Mouse (Mus musculus) retina, embryonic 14.5 days (tissue): ENCODE measurements around the gene Chst5.
A peak's percentile ranks its signal among the peaks of the same experiment; 100 is the strongest.
"Not testable (repeated sequence)": the region's sequence is repeated elsewhere in the genome, so short reads cannot be mapped to it uniquely, and the experiment has no call there.

Experiments used
- DNase-seq: peaks from one replicate; pipeline ENCODE4 v3.0.0-alpha.2; 2015; ENCODE audit warnings: low spot score

The Chst5 gene

DNA sequence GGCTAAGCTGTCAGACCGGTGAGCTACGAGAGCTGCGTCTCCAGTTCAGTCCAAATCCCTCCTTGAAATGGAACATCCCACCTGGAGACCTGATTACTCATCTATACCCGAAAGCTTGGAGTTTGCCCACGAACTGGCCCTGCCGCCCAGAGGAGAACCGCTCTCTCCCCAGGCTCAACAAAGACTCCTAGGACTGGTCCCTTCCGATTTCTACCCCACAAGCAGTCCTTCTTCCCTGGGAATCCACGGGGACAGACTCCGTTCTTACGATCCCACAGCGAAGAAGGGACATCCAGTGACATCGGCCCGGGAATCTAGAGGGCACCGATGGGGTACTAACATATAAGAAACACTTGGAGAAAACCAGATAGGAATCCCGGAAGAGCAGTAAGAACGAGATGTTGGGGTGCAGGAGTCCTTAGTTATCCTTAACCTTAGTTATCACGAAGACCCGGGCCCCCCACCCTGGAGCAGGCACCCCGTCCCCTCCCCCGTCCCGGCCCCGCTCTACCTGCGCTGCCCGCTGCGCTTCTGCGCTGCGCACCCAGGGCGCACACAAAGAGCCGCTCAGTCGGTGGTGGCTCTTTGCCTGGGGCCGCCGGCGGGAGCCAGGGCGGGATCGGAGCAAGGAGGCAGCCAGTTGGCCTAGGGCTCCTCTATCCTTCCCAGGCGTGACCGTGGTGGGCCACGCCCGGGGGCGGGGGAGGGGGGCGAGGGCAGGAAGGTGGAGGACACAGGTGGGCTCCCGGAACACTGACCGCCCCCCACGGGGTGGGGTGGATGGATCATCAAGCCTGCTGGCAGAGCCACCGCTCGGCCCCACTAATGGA, at the start of gene Chst5:
TSS of gene Chst5 (minus strand) at position 827 of the 830 bp plus-strand sequence.
- DNase-seq = peak; percentile 46

DNA sequence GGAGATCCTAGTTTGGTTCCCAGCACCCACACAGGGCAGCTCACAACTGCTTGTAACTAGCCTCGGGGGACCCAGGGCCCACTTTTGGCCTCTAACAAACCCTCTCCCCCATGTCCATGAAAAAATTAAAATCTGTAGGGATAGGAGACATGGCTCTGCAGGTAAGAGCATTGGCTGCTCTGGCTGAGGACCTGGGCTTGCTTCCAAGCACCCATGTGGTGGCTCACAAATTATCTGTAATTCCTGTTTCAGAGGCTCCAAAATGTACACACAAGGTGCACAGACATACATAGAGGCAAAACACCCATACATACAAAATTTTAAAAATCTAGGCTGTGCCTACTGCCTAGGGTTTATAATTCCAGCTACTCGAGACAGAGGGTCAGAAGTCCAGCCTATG, 47.0 kb upstream of the Chst5 start:
- no peak for DNase-seq

DNA sequence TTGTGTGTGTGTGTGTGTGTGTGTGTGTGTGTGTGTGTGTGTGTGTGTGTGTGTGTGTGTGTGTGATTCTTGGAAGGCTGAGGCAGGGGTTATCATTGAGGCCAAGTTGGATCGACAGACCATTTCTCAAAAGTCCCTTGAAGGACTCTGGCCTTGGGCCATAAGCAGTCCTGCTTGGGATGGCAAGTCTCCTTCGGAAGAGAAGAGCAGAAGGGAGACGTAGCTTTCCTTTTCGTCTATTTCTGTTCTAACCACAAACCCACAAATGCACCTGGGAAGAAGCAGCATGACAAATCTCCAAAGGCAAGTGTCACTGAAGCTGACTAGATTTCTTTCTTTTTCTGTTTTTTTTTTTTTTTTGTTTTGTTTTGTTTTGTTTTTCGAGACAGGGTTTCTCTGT, 45.6 kb upstream of the Chst5 start:
- no peak for DNase-seq

DNA sequence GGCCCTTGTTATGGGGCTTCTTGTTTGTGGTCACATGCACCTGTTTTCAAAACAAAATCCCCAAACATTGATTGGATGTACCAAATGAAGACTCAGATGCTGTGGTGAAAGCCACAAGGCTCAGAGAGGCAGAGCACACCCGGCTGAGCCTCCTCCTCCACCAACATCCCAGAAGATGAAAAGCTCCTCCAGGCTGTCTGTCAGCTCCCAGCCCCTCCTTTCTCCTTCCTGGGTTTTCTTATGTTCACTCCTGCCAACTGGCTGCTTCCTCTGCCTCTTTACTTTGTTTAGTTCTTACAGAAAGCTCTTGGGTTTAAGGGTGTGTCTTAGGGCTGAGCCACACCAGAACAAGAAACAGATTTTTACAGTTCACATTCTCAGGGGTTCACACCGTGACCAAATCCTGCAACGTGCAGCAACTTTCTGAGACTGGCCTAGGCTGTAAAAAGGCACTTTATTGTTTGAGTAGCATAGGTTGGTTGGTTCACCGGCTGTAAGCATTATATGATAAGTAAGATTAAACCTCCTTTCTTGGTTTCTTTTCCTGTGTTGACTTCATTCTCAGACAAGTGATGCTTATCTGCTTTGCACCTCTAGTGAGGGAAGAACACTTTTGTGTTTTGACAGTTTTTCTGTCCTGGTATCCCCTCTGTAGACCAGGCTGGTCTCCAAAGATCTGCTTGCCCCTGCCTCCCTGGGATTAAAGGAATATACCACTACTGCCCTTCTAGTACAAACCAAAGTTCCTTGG, 44.8 kb upstream of the Chst5 start:
- no peak for DNase-seq

DNA sequence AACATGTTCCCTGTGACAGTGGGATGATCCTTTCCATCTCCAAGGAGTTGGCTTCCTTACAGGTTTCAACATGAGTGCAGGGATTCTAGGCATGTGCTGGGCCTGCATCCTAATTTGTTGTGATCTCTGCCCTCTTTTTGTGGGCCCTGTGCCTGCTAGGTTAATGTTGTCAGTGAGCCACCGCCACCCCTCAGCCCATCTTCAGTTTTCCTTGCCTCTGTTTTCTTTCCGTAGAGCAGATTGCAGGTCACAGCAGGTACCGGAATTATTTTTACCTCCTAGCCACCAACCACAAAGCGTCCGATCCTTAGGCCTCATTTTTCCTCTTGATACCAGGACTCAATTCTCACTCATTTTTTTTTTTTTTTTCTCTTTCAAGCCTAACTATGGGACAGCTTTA, 41.7 kb upstream of the Chst5 start:
- no peak for DNase-seq

DNA sequence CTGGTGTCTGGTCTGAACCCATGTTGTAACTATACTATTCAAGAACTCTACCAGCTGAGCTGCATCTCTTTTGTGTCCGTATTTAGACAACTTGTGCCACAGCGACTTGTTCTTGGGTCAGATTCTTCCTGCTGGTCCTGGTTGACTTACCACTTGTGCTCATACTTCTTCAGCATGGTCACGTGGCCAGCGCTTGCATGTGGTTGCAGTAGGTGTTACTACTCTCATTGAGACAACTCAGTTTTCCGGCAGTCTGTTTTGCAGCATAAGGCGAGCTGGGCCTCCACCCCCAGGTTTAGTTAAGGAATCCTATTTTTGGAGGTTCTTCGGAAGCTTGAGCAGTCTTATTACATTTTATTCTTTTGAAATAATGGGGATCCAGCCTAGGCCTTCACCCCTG, 41.1 kb upstream of the Chst5 start:
- DNase-seq = no peak

DNA sequence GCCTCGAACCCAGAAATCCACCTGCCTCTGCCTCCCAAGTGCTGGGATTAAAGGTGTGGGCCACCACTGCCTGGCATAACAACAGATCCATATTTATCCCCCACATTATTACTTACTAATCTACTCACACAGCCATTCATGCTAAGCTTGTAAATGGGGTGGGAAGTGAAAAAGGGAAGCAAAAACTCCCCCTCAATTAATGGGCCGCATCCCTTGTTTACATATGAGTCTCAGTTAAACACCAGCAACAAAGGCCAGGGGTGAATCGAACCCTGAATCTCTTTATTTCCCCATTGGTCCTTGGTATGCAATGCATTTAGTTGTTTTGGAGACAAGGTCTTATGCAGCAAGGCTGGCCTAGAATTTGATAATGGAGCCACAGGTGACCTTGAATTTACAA, 40.6 kb upstream of the Chst5 start:
- no peak for DNase-seq

DNA sequence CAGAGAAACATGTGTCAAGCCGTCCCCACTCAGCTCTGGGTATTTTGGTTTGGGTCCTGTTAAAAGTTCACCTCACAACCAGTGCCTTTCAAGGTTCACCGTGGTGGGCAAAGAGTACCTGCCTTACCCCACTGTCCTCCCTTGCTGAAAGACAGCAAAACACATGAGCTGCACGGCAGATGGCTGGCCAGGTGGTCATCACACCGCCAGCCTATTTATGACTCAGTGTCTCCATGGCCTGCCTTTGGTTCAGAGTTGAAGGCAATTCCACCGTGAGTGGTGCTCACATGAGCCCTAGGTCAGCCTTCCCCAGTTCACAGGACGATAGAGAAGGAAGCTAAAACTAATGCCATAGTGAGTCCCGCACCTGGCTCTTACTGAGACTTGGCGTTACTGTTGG, 37.7 kb upstream of the Chst5 start:
- DNase-seq = no peak

DNA sequence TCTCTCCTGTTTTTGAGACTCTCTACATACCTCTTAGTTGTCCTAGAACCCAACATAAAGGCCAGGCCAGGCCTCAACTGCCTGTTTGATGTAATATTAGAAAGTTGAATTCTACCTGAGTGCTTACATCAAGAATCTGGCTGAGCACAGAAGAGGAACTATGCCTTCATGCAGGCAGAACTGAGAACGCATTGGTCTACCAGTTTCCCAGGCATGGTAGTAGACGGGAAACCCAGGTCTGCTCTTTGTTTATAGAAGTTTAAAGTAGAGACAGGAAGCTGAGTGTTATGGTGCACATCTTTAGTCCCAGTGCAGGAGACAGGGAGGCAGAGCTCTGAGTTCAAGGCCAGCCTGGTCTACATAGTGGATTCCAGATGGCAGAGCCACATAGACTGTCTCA, 36.9 kb upstream of the Chst5 start:
- DNase-seq = no peak

DNA sequence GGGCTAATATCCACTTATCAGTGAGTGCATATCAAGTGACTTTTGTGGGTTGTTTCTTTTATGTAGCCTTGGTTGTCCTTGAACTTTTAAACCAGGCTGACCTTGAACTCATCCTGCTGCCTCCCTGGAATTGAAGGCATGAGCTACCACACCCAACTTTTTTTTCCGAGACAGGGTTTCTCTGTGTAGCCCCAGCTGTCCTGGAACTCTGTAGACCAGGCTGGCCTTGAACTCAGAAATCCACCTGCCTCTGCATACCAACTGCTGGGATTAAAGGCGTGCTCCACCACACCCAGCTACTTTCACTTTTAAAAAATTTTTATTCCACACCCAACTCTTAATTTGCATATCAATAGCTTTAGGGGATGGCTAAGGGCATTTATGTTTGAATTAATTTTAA, 33.3 kb upstream of the Chst5 start:
- DNase-seq = no peak

DNA sequence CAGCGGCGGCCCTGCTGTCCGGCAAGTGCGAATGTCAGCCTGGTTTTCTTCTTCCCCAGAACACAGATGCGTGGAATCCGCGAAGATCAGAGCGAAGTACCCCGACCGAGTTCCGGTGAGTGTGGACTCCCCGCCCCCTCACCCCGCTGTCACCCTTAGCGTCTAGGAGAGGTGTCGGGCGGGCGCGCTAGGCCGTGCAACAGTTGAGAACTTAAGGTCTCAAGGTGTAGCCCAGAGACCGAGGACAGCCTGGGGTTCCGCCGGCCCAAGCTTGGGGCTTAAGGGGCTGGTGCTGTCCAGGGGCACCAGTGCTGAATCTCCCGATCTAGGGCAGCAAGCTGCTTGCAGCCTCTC, 30.8 kb upstream of the Chst5 start:
- peak; percentile 52 for DNase-seq

DNA sequence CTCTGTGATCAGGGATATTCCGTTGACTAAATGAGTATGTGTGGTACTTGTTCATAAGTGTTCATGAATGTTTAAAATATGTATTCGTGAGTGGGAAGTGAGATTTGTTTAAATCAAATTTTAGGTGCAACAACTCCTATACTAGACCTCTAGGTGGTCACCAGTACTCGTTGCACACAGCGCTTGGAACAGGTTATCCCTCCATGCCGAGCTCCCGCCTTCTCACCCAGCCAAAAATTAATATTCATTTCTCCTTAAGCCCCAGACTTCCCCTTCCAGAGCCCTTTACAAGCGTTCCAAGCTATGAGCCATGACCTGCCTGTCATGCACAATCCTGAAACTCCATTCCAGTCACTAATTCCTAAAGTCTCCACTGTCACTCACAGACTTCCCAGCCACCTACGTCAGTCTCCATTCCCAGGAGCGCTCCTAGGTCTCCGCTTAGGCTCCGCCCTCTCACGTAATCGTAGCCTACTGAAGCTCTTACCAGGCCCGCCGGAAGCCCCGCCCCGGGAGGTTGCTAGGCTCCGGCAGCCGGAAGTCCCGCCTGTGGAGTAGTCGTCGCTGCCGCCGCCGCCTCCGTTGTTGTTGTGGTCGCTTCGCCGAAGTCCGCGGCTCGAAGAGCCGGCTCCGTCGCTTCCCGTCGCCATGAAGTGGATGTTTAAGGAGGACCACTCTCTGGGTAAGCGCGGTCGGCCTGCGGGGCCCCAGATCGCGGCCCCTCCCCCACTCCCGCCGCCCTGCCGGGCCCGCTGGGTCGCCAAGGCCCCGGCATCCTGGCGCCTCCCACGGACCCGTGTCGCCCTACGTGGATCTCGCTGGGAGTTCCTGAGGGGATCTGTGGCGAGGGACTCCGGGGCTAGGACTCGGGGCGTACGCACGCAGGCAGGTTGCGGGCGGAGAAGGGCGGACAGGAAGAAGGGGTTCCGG, 30.2 kb upstream of the Chst5 start, which contains the start of gene Gabarapl2:
TSS of gene Gabarapl2 (plus strand) at position 533 of the 930 bp plus-strand sequence.
- DNase-seq = peak; percentile 99

DNA sequence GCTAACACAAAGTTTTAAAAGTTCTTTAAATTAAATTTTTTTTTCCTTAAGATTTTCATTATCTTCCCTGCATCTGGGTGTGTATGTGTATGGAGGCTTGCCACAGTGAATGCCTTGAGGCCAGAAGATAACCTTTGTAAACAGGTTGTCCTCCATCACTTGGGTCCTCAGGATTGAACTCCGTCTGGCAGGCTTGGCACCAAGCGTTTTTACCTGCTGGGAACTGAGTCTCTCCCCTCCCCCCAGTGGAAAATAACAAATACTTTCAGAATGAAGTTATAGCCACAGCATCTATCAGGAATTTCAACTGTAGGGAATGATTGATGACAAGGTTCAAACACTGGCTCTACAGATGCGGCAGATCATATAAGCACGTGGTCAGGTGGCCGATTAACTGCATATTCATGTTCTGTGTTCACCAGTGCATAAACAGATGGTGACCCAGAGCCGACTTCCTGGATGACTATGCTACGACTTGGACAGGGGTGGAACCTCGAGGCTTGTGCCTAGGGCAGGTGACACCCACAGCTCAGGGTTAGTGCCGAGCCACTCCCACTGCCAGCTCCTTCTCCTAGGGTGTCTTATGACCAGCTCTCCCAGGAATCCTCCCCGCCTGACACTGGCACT, 29.4 kb upstream of the Chst5 start:
- DNase-seq = peak; percentile 47

DNA sequence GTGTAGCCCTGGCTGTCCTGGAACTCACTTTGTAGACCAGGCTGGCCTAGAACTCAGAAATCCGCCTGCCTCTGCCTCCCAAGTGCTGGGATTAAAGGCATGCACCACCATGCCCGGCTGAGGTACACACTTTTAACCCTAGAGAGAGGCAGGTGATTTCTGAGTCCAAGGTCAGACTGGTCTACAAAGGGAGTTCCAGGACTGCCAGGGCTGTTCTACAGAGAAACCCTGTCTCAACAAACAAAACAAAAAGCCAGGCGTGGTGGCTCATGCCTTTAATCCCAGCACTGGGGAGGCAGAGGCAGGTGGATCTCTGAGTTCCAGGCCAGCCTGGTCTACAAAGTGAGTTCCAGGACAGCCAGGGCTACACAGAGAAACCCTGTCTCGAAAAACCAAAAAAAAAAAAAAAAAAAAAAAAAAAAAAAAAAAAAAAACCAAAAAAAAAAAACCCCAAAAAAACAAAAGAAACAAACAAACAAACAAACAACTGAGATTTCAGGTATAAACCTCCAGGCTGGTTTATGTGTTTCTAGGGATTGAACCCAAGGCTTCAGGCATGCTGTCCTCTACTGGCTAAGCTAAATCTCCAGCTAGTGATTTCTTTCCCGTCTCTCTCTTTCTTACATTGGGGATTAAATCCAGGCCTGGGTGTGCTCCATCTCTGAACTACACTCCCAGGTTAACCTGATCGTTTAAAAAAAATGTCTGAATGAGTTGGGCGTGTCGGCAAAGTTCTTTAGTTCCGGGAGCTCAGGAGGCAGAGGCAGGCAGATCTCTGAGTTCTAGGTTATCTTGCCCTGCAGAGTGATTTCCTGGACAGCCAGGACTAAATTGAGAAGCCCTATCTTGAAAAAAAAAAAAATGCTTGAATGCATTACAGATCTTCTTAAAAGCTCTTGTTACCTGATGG, 28.1 kb upstream of the Chst5 start:
- DNase-seq = not testable (repeated sequence)

DNA sequence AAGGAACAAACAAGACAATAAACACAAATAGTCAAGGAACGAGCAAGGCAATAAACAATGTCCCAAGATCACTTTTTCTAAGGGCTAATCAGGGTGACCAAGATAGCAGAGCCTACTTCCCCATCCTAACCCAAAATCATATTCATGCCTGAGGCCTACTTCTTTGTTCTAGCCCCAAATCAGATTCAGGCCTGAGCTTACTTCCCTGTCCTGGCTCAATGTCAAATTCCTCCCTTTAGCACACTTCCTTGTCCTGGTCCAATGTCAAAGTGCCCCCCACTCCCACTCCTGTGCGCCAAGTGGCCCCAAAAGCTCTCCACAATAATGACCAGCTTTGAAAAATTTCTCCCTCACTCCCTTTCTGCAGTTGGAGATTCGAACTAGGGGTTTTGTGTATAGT, 26.9 kb upstream of the Chst5 start:
- no peak for DNase-seq

DNA sequence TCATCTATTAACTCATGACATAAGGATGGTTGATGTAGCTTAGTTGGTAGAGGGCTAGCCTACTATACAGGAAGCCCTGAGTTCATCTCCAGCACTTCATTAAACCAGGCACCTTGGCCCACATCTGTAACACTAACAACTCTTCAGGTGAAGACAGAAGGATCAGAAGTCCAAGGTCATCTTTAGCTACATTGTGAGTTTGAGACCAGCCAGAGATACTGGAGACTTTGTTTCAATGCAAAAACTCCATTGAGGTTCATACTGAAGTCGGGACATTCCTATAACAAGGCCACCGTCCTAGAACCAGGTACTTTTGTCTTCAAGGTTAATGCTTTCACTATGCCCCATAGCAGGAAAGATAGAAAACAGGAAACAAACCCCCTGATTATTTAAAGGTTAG, 24.0 kb upstream of the Chst5 start:
- no peak for DNase-seq

DNA sequence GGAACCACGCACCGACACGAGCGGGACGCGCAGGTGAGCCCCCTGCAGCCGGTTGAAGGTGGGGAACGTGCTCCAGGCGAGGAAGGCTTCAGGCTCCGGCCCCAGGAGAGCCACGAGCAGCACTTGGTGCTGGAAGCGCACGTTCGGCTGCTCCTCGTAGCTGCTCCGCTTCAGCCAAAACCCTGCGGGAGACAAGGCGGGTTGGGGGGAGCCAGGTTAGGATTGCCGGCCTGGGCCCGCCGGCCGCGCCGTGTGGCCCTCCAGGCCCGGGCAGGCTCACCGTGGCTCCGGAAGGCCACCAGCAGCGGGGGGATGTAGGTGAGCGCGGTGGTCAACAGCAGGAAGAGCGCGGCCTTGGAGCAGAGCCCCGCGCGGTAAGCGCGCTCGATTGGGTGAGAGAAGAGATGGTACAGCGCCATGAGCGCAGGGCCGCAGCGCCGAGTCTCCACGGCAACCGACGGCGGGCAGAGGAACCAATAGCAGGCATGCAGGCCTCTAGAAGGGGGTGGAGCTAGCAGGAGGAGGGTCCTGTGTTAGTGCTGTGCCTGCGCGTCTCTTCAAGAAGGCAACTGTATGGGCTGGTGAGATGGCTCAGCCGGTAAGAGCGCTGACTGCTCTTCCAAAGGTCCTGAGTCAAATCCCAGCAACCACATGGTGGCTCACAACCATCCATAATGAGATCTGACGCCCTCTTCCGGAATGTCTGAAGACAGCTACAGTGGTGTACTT, 23.3 kb upstream of the Chst5 start, which contains the start of gene Tmem231:
TSS of gene Tmem231 (minus strand) at position 534 of the 729 bp plus-strand sequence.
- peak; percentile 94 for DNase-seq

DNA sequence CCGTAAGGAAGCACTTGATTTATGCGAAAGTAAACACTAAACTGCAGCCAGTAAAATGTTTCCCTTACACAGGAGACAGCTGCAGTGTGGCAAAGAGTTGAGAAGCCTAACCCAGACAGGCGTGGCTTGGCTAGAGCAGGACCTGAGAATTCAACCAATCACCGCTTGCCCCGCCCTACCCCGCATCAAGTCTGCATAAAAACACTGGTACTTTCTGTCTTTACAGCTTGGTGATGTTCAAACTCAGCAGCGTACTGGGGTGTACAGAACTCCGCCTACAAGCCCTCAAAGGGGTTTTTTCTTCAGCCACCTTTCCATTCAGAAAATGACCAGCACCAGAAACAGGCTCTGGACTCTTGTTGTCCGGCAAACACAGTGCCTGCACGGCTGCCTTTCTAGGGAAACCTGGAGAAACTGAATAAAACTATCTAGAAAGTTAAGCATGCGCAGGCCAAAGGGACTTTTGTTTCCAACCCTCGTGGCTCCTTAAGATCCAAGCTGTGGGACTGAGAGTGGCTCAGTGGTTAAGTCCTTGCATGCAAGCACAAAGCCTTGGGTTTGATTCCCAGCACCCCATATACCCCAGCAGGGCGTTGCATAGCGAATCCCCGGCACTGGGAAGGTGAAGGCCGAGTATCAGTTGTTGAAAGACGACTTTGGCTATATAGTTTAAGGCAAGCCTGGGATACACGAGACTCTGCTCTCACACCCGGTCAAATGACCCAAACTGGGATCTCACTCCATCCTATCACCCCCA, 22.5 kb upstream of the Chst5 start:
- DNase-seq = peak; percentile 31

DNA sequence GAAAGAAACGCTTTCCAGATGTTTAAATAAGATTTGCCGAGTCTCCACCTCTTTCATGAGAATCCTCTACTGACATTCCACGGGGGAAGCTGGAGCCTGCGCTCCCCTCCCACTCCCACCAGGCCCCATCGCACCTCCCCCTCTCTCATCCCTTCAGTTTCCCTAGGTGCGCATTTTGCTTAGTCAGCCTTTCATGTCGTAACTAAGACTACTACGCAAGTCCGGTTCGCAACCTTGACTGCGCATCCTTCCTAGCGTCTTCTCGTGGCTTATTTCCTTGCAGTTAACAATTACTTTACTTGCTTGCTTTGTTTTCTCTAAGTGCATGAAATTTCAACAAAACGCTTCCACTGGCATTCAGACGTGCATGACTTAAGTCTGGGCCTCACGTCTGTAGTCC, 21.5 kb upstream of the Chst5 start:
- no peak for DNase-seq
